Mouse (Mus musculus) frontal cortex, adult 2 months (tissue): ENCODE data around the gene Irf2bpl. TPM values are rescaled to one million over a fixed set of nuclear protein-coding genes. Genes with fewer than 3 reads are reported as not detected.

Source experiments
- DNase-seq, 2 experiments: peaks; one replicate each; pipeline ENCODE4 v3.0.0; 2022; ENCODE audit warnings: low spot score in 1 of 2; ENCODE audit errors: extremely low spot score in 1 of 2
- polyA plus RNA-seq: library from polyadenylated mRNA; depleted of rRNA; stranded (reverse); fragments of >200 nt; gene quantifications from 2 replicates; pipeline ENCODE4 v1.2.3, GENCODE M21; 2012; rRNA removed

The Irf2bpl gene
- polyA plus RNA-seq, 1 experiment: 48.5 TPM

DNA sequence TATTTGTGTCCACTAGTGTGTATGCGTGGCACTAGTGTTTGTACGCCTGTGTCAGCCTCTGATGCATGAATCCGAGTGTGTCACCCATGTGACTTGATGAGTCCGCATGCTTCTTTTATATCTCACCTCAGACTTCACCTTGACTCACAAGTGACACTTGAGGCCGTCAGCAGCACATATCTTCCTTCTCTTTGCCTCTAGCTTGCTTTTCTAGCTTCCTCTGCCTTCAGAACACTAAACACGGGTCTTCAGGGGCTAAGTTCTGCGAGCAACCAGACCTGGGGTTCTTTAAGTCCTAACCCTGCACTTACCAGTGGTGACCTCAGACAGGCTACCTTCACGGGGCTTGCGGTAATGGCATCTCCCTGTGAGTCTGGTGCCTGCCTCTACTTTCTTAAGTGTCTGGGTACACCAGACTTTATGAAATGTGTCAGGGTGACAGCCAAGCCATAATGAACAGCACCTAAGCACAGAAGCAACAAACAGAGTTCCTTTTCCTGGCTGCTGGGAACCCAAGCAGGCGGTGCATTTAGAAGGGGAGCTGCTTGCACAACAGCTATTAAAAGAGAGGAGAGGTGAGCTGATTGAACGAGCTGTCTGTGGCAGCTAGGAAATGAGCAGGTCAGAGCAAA is 51.9 kb downstream of the Irf2bpl start:
- DNase-seq: no peak

DNA sequence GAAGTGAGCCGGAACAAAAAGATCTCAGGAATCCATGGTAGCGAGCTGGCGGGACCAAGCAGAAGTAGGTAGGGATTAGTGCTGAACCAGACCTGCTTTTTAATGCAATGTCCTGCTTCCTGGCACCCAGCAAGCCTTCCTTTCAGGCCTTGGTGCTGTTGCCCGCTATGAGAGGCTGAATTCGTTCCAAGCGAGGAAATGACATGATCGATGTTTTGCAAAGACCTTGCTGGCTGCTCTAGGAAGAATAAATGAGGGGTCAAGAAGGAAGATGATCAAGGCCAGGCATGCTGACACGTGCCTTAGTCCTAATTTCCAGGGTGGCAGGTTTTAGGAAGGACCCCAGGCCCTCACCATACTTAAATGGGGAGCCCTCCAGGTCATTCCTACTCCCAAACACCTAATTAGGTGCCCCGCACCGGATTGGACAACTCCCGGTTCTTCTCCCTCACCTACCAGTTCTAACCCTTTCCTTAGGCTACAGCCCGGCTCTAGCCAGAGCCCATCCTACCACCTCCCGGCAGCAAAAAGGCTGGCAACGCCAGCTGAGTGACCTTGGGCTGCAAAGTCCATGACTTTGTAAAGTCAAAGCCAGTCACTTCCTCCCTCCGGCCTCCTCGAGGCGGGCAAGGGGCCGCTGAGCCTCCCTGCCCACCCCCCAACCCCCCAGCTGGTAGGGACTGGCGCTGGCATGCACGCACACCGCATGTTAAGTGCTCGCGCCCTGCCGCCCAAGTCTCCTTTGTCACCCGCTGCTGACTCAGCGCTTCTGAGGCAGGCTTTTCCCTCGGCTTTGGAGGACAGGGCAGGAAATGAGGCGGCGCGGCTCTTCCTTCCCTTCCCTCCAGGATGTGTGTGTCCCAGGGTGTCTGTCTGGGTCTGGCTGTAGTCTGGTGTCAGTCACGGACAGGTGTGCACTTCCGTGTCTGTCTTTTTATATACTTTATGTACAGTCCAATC is 52.7 kb downstream of the Irf2bpl start:
- no peak for DNase-seq

Other genes starting within 250 kb of the Irf2bpl start
- 21.3 and 22.4 TPM in 2 replicates for gene Vash1, start 206.1 kb downstream of the Irf2bpl start, polyA plus RNA-seq
- 13.2 and 14.1 TPM in 2 replicates for gene Angel1, start 158.3 kb downstream of the Irf2bpl start, polyA plus RNA-seq
- not detected in 2 replicates for gene Lrrc74a, start 150.4 kb downstream of the Irf2bpl start, polyA plus RNA-seq
- gene Cipc, start 62.2 kb upstream of the Irf2bpl start, polyA plus RNA-seq: 76.1 and 78.2 TPM in 2 replicates
- 35.4 and 41.3 TPM in 2 replicates for gene Zdhhc22, start 105.6 kb upstream of the Irf2bpl start, polyA plus RNA-seq
- 26.0 and 31.8 TPM in 2 replicates for gene Tmem63c, start 136.5 kb upstream of the Irf2bpl start, polyA plus RNA-seq
- 3.2 and 4.2 TPM in 2 replicates for gene Ngb, start 217.7 kb upstream of the Irf2bpl start, polyA plus RNA-seq